Mouse (Mus musculus): Measurements from ENCODE around the gene Gm12216. TPM values are rescaled to one million over a fixed set of nuclear protein-coding genes. Genes with fewer than 3 reads are reported as not detected.
"Not testable (repeated sequence)": the region's sequence is repeated elsewhere in the genome, so short reads cannot be mapped to it uniquely, and the experiment has no call there.

The Gm12216 gene
- 0.31 and 0.69 TPM in 2 replicates for polyA plus RNA-seq (2015; fragmentation: Nextera tagmentation; extraction: Ambion mirVana)

GRCm38 (mm10) chr11:53858761-53859580 lies at the start of gene Gm12216:
Gm12216 (minus strand) TSS chr11:53859256.
- H3K27ac ChIP-seq; H3K27me3 ChIP-seq; H3K9me3 ChIP-seq; H3K4me1 ChIP-seq (replicated peaks); H3K36me3 ChIP-seq: not testable (repeated sequence)
- H3K4me3 ChIP-seq, result peak within 1 kb of the TSS; percentile 42
- peak within 1 kb of the TSS; percentile 63 for H3K9ac ChIP-seq
- 0 out of 2 replicates have a peak, but pooled peaks have one; percentile 43 for ATAC-seq (ENCODE audit: low FRiP score)
- peak within 1 kb of the TSS; percentile 62 for H3K4me2 ChIP-seq
- 14% methylated on average over 41 of the region's 50 CpGs for WGBS

- Histone ChIP-seq H3K36me3 (no peaks in the 10 kb centered on the region), H3K4me2 (no peak overlapping the region), H3K27me3 (no peaks in the 10 kb centered on the region), H3K9ac (no peak overlapping the region), H3K9me3 (no peaks in the 10 kb centered on the region), H3K4me1 (replicated peaks) (no peaks in the 10 kb centered on the region), H3K4me3 (no peak overlapping the region), H3K27ac (no peak overlapping the region)
- ATAC-seq (ENCODE audit: low FRiP score), result no peak
- WGBS, result 93% methylated on average over 8 of the region's 8 CpGs
These were observed 49.6 kb upstream of the Gm12216 start for GRCm38 (mm10) chr11:53908686-53909085.

GRCm38 (mm10) chr11:53904534-53904925 lies 45.5 kb upstream of the Gm12216 start:
- Histone ChIP-seq H3K27ac (no peak overlapping the region), H3K9me3 (no peaks in the 10 kb centered on the region), H3K9ac (no peak overlapping the region), H3K4me3 (no peak overlapping the region), H3K4me2 (no peak overlapping the region), H3K4me1 (replicated peaks) (no peaks in the 10 kb centered on the region), H3K36me3 (no peaks in the 10 kb centered on the region), H3K27me3 (no peaks in the 10 kb centered on the region)
- 78% methylated on average over 9 of the region's 9 CpGs for whole genome bisulfite sequencing
- no peak for ATAC-seq (ENCODE audit: low FRiP score)

GRCm38 (mm10) chr11:53903781-53904533 lies 44.9 kb upstream of the Gm12216 start:
- no peaks in the 10 kb centered on the region for H3K4me1 ChIP-seq (replicated peaks)
- no peak overlapping the region for H3K27ac ChIP-seq
- no peaks in the 10 kb centered on the region for H3K27me3 ChIP-seq
- no peak overlapping the region for H3K9ac ChIP-seq
- no peak overlapping the region for H3K4me2 ChIP-seq
- H3K36me3 ChIP-seq, result no peaks in the 10 kb centered on the region
- H3K9me3 ChIP-seq, result no peaks in the 10 kb centered on the region
- whole genome bisulfite sequencing, result 51% methylated on average over 16 of the region's 16 CpGs
- ATAC-seq (ENCODE audit: low FRiP score), result no peak
- no peak overlapping the region for H3K4me3 ChIP-seq

- H3K27ac ChIP-seq, result no peak overlapping the region
- H3K36me3 ChIP-seq, result no peaks in the 10 kb centered on the region
- WGBS, result 94% methylated on average over 14 of the region's 14 CpGs
- no peak overlapping the region for H3K9ac ChIP-seq
- H3K27me3 ChIP-seq, result no peaks in the 10 kb centered on the region
- no peaks in the 10 kb centered on the region for H3K4me1 ChIP-seq (replicated peaks)
- no peak for ATAC-seq (ENCODE audit: low FRiP score)
- H3K4me3 ChIP-seq, result no peak overlapping the region
- no peak overlapping the region for H3K4me2 ChIP-seq
- H3K9me3 ChIP-seq, result no peaks in the 10 kb centered on the region
These were observed 43.7 kb upstream of the Gm12216 start for GRCm38 (mm10) chr11:53902741-53903140.

- H3K4me3 ChIP-seq, result no peak overlapping the region
- no peaks in the 10 kb centered on the region for H3K9me3 ChIP-seq
- H3K4me2 ChIP-seq, result no peak overlapping the region
- no peak overlapping the region for H3K27ac ChIP-seq
- no peaks in the 10 kb centered on the region for H3K4me1 ChIP-seq (replicated peaks)
- WGBS, result 71% methylated on average over 1 of the region's 1 CpGs
- H3K27me3 ChIP-seq, result no peaks in the 10 kb centered on the region
- no peak overlapping the region for H3K9ac ChIP-seq
- no peaks in the 10 kb centered on the region for H3K36me3 ChIP-seq
- ATAC-seq (ENCODE audit: low FRiP score), result no peak
These were observed 41.9 kb upstream of the Gm12216 start for GRCm38 (mm10) chr11:53900991-53901390.

- ATAC-seq (ENCODE audit: low FRiP score), result no peak
- Histone ChIP-seq H3K4me2 (no peak overlapping the region), H3K4me1 (replicated peaks) (no peaks in the 10 kb centered on the region), H3K27me3 (no peaks in the 10 kb centered on the region), H3K9me3 (no peaks in the 10 kb centered on the region), H3K36me3 (no peaks in the 10 kb centered on the region), H3K9ac (no peak overlapping the region), H3K4me3 (no peak overlapping the region), H3K27ac (no peak overlapping the region)
- WGBS, result 91% methylated on average over 6 of the region's 6 CpGs
These were observed 40.9 kb upstream of the Gm12216 start for GRCm38 (mm10) chr11:53899981-53900380.

GRCm38 (mm10) chr11:53899004-53899403 lies 39.9 kb upstream of the Gm12216 start:
- Histone ChIP-seq H3K9ac (no peak overlapping the region), H3K9me3 (no peaks in the 10 kb centered on the region), H3K27ac (no peak overlapping the region), H3K4me2 (no peak overlapping the region), H3K4me3 (no peak overlapping the region), H3K27me3 (no peaks in the 10 kb centered on the region), H3K4me1 (replicated peaks) (no peaks in the 10 kb centered on the region), H3K36me3 (no peaks in the 10 kb centered on the region)
- no peak for ATAC-seq (ENCODE audit: low FRiP score)
- 78% methylated on average over 3 of the region's 3 CpGs for WGBS

- Histone ChIP-seq H3K36me3 (no peaks in the 10 kb centered on the region), H3K27me3 (no peaks in the 10 kb centered on the region), H3K27ac (no peak overlapping the region), H3K4me1 (replicated peaks) (no peaks in the 10 kb centered on the region), H3K9ac (no peak overlapping the region), H3K4me2 (no peak overlapping the region), H3K4me3 (no peak overlapping the region), H3K9me3 (no peaks in the 10 kb centered on the region)
- ATAC-seq (ENCODE audit: low FRiP score), result no peak
- WGBS, result 86% methylated on average over 6 of the region's 6 CpGs
These were observed 37.9 kb upstream of the Gm12216 start for GRCm38 (mm10) chr11:53896935-53897334.

GRCm38 (mm10) chr11:53893451-53893850 lies 34.4 kb upstream of the Gm12216 start:
- Histone ChIP-seq H3K27me3 (no peaks in the 10 kb centered on the region), H3K4me2 (no peak overlapping the region), H3K4me1 (replicated peaks) (peaks cover 25% of the 10 kb centered on the region), H3K9ac (no peak overlapping the region), H3K9me3 (no peaks in the 10 kb centered on the region), H3K4me3 (no peak overlapping the region), H3K27ac (no peak overlapping the region), H3K36me3 (no peaks in the 10 kb centered on the region)
- 79% methylated on average over 2 of the region's 2 CpGs for WGBS
- ATAC-seq (ENCODE audit: low FRiP score), result no peak

GRCm38 (mm10) chr11:53892716-53893416 lies 33.8 kb upstream of the Gm12216 start:
- no peaks in the 10 kb centered on the region for H3K9me3 ChIP-seq
- no peaks in the 10 kb centered on the region for H3K27me3 ChIP-seq
- H3K4me3 ChIP-seq, result no peak overlapping the region
- H3K4me2 ChIP-seq, result no peak overlapping the region
- WGBS, result 49% methylated on average over 9 of the region's 9 CpGs
- ATAC-seq (ENCODE audit: low FRiP score), result no peak
- no peak overlapping the region for H3K27ac ChIP-seq
- peaks cover 25% of the 10 kb centered on the region for H3K4me1 ChIP-seq (replicated peaks)
- no peak overlapping the region for H3K9ac ChIP-seq
- no peaks in the 10 kb centered on the region for H3K36me3 ChIP-seq
